Mouse (Mus musculus): ENCODE data around the gene Strbp.
"Not testable (repeated sequence)": the region's sequence is repeated elsewhere in the genome, so short reads cannot be mapped to it uniquely, and the experiment has no call there.

Strbp gene

DNA sequence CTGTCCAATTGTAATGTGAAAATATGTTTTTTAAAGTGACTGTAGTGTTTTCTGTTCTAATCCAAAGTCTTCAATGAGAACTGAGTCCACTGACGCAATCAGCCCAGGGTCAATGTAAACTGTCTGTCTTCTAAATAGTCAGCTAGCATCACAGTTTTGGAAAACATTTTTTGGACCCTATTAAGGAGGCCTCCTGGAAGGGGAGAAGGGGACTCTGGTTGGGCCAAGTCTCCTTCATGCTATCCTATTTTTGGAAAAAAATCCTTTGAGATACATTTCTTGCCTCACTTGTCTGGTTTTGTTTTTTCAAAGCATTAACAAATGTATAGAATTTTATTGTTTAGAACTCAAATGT is 184.4 kb downstream of the Strbp start:
- no peak for DNase-seq (ENCODE audit: low spot score)

DNA sequence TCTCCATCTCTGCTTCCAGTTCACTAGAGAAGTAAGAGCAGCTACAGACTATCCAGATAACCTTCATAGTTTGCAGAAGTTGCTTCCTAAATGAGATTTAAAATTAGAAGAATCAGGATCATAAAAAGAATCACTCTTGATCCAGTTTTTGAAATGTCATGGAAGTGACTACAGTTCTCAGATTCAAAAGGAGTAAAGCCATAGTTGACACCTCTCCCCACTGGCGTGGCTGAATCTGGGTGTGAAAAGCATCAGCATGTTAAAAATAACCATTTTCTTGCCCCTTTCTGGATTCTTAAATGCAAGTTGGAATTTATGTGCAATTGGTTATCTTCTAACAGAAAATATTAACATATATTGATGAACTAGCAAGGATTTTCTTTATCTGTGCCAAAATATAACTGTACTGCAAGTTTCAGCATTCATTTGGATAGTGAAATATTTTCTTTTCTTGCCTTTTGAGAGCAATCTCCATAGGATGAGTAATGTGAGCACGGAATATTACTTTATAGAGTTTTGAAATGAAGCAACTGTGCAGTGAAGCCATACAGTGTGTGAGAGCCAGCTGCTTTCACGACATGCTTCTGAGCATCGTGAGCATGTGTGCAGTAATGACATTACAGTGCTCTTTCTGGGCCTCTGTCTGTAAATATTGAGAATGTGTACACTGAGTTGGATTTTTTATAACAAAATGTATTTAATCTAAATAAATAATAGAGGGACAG is 184.9 kb downstream of the Strbp start:
- no peak for DNase-seq (ENCODE audit: low spot score)

DNA sequence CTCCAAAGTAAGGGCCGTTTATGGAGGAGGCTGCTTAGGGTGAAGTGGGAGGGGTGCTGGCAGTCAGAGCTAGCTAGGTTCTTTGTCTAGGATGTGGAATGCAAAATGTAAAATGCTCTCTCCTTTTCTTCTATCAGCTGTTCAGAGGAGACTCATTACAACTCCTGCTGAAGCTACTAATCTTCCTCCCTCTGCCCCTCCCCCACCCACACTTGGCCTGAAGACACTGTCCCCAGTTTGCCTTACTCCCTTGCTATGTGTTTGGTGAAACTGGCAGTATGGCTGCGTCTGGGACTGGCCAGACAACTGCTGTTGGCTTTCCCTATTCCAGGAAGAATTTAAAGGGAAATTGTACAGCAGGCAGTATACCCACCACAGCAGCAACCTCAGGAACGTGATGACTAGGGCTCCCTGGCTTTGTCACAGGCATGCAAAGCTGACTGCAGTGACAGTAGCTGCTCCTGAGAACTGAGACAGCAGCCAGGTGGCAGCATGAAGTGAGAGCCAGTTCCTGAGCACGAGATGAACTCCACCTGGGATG is 186.7 kb downstream of the Strbp start:
- DNase-seq (ENCODE audit: low spot score) = no peak

DNA sequence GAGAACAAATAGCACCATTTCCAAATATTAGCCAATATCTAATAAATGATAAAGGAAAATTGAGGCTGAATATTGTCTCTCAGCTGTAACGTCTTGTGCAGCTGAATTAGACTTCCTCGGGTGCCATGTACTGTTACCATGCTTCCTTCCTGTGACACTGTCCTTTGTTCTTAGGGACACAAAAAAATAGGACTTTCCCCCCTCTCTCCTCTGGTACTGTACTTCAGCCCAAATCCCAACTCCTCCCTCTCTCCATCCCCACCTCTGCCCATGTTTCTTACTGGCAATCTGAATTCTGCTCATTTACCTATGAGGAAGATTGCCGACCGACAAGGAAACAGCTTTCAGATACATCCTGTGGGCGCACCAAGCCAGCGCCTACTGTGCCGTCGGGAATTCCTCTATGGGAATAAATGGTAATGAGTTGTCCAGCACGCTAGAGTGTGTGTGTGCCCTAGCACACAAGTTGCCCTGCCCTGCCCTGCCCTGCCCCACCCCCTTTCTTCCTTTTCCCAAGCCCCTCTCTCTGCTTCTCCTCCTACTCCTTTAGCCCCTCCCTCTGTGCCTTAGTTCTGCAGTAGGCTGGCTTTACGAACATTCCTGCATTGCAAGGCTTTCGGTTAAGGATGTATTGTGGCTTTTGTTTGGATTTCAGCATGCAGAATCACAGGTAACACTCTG is 187.5 kb downstream of the Strbp start, which contains the start of gene Gpr21:
TSS of gene Gpr21 (plus strand) at position 303 of the 681 bp plus-strand sequence.
- DNase-seq (ENCODE audit: low spot score) = no peak

DNA sequence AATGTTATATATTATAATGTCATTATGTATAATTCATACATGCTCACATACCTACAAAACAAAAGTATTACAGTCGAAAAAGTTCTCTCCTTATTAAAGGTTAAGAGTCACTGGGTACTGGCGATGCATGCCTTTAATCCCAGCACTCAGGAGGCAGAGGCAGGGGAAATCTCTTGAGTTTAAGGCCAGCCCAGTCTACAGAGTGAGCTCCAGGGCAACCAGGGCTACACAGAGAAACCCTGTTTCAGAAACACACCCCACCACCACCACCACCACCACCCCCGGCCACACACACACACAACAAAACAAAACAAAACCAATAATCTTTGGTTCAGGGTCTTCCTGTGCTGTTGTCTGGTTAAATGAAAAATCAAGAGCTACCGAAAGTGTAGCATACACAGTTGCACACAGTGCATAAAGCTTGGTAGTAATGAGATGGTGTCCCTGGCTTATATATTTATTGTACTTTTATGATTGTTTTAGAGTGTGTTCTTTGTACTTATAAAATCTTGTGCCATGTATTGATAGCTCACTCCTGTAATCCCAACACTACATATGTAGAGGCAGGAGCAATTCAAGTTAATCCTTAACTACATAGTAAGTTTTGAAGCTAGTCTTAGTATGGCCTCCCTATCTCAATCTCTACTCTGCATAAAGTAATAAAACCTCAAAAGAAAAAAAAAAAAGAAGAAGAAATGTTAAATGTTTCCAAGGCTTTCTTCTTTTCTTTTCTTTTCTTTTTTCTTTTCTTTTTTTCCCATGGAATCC is 192.3 kb downstream of the Strbp start:
- no peak for DNase-seq (ENCODE audit: low spot score)

DNA sequence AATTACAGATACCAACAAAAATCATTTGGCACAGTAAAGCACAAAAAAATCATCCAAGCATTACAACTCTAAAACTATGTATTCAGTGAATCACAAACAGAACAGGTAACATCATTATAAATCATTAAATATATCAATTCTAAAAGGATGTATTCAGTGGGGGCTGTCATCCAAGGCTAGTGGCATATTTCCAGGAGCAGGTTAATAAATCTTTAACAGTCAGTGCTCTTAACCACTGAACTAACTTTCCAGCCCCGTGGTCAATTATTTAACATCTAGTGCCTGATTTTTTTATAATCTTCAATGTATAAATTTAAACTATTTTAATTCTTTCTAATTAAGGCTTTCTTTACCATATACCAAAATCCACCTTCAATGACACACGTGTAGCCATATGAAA is 197.8 kb downstream of the Strbp start:
- not testable (repeated sequence) for DNase-seq (ENCODE audit: low spot score)

DNA sequence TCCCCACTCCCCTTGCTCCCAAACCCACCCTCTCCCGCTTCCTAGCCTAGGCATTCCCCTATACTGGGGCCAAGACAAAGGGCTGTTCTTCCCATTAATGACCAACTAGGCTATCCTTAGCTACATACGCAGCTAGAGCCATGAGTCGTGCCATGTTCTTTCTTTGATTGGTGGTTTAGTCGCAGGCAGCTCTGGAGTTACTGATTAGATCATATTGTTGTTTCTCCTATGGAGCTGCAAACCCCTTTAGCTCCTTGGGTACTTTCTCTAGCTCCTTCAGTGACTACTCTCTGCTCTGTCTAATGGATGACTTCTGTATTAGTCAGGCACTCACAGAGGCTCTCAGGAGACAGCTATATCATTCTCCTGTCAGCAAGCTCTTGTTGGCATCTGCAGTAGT is 206.3 kb downstream of the Strbp start:
- DNase-seq (ENCODE audit: low spot score) = no peak

DNA sequence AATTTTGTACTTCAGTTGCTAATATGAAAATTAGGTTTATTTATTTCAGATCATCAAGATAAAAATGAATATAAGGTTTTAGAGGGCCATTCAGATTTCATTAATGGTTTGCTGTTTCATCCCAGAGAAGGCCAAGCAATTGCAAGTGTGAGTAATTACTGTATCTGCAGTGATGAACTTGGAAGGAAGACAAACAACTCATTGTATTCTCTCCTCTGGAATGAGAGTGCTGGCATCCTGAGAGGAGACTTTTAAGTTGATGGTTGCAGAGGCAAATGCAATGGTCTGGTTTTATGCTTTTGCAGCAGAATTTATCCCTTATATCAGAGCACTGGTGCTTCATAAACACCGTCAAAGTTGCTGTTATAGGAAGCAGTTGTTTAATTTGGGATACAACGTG is 214.7 kb downstream of the Strbp start:
- DNase-seq (ENCODE audit: low spot score) = no peak

DNA sequence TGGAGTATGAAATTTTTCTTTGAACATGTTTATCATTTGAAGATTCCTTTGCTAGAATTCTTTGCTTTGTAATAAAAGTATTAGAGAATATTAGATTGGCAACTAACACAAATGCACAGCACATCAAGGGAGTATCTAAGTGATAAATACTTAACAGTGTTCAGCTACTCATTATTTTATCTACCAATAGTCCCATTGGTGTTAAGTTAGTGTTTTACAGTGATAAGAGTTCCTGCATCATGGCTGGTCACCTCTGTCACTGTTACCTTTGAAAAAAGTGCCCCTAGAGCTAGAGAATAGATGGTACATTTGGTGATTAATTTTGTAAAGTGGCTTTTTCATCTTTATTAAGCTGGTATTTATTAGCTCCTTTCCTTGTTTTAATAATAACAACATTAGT is 217.3 kb downstream of the Strbp start:
- no peak for DNase-seq (ENCODE audit: low spot score)

DNA sequence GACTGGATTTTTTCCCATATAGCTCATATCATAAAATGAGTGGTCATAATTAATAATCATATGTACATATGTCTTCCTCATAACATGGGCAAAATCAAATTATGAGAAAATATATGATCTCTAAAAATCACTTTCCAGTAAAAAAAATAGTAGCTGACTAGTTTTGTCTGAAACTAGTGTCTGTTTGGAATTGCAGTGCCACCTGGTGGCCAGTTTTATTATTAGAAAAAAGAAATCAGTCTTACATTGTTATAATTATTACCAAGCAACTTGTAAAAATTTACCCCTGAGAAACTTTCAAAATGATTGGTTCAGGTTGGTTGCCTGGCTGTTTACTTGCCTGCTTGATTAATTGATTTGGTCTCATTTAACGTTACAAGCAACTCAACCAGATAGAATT is 218.3 kb downstream of the Strbp start:
- DNase-seq (ENCODE audit: low spot score) = peak; percentile 40

DNA sequence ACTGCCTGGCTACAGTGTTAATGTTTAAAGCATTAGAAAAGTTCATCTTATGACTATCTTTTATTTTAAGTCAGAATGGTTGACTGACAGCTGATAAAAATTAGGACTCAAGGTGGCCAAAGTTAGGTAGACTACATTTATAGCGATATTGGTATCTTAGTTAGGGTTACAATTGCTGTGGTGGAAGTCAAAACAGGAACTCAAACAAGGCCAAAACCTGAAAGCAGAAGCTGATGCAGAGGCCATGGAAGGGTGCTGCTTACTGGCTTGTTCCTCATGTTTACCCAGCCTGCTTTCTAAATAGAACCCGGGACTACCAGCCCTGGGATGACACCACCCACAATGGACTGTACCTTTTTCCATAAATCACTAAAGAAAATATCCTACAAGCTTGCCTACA is 219.5 kb downstream of the Strbp start:
- DNase-seq (ENCODE audit: low spot score) = no peak

DNA sequence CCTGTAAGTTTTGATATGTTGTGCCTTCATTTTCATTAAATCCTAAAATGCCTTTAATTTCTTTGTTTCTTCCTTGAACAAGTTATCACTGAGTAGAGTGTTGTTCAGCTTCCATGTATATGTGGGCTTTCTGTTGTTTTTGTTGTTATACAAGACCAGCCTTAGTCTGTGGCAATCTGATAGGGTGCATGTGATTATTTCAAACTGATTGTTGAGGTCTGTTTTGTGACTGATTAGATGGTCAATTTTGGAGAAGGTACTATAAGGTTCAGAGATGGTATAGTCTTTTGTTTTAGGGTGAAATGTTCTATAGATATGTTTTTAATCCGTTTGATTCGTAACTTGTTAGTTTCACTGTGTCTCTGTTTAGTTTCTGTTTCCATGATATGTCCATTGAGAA is 223.6 kb downstream of the Strbp start:
- no peak for DNase-seq (ENCODE audit: low spot score)

DNA sequence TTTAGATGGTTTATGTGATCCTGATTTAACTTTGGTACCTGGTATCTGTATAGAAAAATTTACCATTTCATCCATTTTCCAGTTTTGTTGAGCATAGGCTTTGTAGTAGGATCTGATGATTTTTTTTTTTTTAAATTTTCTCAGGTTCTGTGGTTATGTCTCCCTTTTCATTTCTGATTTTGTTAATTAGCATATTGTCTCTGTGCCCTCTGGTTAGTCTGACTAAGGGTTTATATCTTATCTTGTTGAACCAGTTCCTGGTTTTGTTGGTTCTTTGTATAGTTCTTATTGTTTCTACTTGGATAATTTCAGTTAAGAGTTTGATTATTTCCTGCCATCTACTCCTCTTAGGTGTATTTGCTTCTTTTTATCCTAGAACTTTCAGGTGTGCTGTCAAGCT is 224.1 kb downstream of the Strbp start:
- DNase-seq (ENCODE audit: low spot score) = no peak

DNA sequence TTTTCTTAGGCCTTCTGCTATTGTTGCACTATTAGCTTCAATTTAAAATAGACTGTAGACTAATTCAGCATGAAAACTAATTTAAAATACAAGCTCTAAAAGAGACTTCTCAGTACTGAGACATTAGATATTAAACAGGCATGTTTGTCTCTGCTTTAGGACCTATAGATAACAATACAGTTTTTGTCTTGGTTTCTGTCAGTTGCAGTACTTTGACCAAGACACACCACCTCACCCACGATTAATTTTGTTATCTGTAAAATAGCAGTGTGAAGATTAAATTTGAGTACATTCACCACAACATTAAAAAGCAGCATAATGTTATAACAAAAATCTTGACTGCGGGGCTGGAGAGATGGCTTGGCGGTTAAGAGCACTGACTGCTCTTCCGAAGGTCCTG is 237.4 kb downstream of the Strbp start:
- DNase-seq (ENCODE audit: low spot score) = no peak

DNA sequence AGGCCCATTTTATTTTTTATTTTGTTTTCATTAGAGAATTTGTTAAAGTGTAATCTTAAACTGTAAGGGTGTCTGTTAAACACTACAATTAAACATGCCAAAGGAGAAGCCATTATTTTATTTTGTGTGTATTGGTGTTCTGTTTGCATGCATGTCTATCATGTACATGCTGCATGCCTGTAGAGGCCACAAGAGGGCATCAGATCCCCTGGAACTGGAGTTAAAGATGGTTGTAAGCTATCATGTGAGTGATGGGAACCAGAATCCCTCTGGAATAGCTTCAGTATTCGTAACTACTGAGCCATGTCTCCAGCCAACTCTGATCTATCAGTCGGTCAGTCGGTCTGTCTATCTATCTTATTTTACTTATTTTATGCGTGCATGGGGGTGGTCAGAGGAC is 243.0 kb downstream of the Strbp start:
- no peak for DNase-seq (ENCODE audit: low spot score)

DNA sequence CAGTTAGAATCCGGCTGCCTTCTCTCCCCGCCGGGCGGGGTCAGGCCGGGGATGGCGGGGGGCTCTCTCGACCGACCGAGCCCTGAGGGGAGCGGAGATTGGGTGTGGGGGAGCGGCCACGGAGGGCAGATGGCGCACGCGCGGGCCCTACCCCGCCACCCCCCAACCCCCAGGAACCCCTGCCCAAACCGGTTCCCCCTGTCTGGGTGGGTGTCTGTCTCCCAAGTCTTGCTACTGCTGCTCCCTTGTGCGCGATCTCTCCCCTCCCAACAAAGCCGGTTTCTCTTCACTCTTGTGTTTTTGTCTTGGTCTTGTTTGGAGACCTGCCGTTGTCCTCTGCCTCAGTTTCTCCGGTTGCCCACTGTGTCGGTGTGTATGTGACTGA is 251.3 kb downstream of the Strbp start:
- no peak for DNase-seq (ENCODE audit: low spot score)

DNA sequence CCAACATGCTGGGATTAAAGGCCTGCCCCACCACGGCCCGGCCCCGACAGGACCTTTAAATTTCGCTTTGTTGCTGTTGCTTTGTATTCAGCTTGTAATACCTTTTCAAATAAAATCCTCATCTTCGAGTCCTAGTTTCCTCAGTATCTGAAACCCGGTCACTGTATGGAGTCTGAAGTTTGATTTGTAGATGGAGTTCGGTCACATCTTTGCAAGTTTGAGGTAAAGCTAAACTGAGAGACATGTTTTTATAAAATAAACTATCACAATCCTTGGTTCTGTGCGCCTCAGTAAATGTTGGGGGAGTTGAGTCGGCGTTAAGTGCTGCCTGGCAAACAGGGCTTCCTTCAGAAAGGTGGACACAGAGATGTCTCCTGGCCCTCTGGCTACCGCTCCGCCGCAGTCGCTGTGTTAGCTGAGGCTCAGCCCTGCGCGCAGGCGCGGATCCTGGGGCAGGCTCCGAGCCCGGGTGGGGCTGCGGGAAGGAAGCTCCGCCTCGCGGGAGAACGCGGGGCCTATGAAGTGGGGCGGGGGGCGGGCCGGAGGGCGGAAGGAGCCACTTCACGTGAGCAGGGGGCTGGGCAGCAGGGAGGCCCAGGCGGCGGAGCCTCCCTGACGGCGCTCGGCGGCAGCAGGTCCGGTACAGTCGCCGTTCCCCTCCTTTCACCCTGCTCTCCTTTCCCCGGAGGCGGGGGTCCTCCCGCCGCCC is 251.8 kb downstream of the Strbp start:
- DNase-seq (ENCODE audit: low spot score) = peak; percentile 90

DNA sequence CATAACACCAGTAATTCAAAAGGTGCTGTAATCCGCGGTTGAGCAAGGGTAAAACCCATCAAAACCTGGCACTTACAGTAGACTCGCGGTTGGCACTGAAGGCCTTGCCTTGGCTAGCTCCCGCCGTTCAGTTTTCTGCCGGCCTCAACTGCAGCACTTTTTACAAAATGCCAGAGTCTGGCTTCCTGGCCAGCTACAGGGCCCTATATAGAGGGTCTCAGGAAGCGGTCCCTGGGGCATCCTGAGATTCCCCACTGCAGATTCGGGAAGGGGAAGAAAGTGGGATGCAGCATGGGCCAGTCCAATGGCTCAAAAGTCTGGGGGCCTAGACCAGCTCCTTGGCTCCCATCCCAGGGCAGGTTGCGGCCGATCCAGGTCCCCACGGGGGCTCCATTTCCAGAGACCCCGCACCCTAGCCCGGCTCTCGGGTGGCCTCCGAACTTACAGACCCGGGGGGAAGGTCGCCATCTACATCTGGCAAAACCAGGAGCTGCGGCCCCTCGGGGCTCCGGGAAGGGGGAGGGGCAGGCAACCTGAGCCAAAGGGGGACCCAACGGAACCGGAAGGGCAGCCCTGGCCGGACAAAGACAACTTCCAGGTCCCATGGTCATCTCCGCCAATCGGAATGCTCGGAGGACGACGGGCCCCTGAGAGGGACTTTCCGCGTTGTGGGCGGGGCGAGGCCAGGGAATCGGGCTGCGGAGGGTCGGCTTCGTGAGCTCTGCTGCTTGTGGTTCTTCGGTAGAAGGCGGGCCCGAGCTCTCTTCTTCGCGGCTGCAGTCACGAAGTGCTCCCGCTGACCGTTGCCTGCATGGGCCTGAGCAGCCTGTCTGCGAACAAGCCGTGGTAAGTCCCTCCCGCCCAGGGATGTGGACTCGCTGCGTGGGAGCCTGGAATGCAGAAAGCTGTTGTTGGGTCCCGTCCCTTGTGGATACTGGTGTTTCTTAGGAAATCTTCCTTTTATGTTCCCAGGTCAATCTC is 260.8 kb downstream of the Strbp start, which contains the start of the genes Zbtb26, Zbtb6 and Rabgap1:
TSS of gene Zbtb26 (minus strand) at position 525 of the 981 bp plus-strand sequence.
TSS of gene Zbtb6 (minus strand) at position 561 of the 981 bp plus-strand sequence.
TSS of gene Rabgap1 (plus strand) at position 669 of the 981 bp plus-strand sequence.
- DNase-seq (ENCODE audit: low spot score) = peak; percentile 94
